Comparison of ENCODE assay signal across 14 mouse cellular contexts in the genomic region with DNA sequence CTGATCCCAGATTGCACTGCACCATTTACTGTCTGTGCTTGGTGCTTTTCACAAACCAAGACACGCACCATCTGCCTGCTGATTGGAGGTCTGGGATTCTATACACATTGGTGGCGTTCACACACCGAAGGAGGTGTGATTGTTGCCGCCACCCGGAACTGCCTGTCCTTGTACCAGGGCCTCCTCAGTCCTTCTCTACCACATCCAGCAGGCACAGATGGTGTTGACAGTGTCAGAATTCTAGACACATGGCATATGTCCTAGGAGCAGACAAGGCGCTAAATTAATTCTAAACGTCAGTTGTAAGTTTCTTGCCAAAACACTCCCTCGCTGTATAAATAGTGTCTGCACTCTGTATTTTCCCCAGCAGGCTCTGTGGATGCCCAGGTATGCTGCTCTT.
DNase-seq lines count a peak whose midpoint lies in the region; ATAC-seq lines count a peak whose summit lies in the region.
"Had no signal": no experiment of that assay in that cellular context is flagged by ENCODE, and none has a peak within 500 bp of the region (broad histone marks: within the 10 kb centered on the region; RNA-seq: fewer than 3 reads in every experiment).

No protein-coding gene starts in this region.

- ATAC-seq in forebrain, embryonic 15.5 days (replicated peaks) = peak; percentile 97
- no peak for ATAC-seq in forebrain, embryonic 11.5 days (replicated peaks; ENCODE audit: low FRiP score)
- ATAC-seq in hindbrain, embryonic 12.5 days (ENCODE audit: low FRiP score) = no peak
- ATAC-seq: CD4-positive, CD25-positive, alpha-beta regulatory T cell, adult 4 months had no signal

- H3K9ac ChIP-seq in forebrain, embryonic 15.5 days (replicated peaks) = no peak overlapping the region
- no peak overlapping the region for H3K9ac ChIP-seq in forebrain, embryonic 11.5 days (ENCODE audit: low read length)
- no peak overlapping the region for H3K9ac ChIP-seq in hindbrain, embryonic 12.5 days
- H3K9ac ChIP-seq: neural tube, embryonic 13.5 days had no signal

- no peak overlapping the region for H3K27ac ChIP-seq in forebrain, embryonic 15.5 days (replicated peaks)
- no peak overlapping the region for H3K27ac ChIP-seq in forebrain, embryonic 11.5 days (ENCODE audit: low read depth, low read length)
- H3K27ac ChIP-seq in hindbrain, embryonic 12.5 days = no peak overlapping the region
- H3K27ac ChIP-seq: kidney, postnatal 0 days; neural tube, embryonic 13.5 days had no signal

- no peaks in the 10 kb centered on the region for H3K36me3 ChIP-seq in forebrain, embryonic 15.5 days
- H3K36me3 ChIP-seq in forebrain, embryonic 11.5 days (ENCODE audit: control insufficient read depth, insufficient read depth, low read length) = no peaks in the 10 kb centered on the region
- no peaks in the 10 kb centered on the region for H3K36me3 ChIP-seq in hindbrain, embryonic 12.5 days
- H3K36me3 ChIP-seq: neural tube, embryonic 13.5 days had no signal

- no peak overlapping the region for H3K4me3 ChIP-seq in forebrain, embryonic 15.5 days
- H3K4me3 ChIP-seq in forebrain, embryonic 11.5 days (ENCODE audit: low read depth, low read length) = no peak overlapping the region
- no peak overlapping the region for H3K4me3 ChIP-seq in hindbrain, embryonic 12.5 days
- H3K4me3 ChIP-seq: erythroblast, embryonic 14.5 days; neural tube, embryonic 13.5 days had no signal

- WGBS in forebrain, embryonic 15.5 days = 58% methylated on average over 8 of the region's 8 CpGs
- 91% methylated on average over 8 of the region's 8 CpGs for WGBS in forebrain, embryonic 11.5 days
- WGBS in hindbrain, embryonic 12.5 days = 84% methylated on average over 8 of the region's 8 CpGs

- intact Hi-C loops in left cerebral cortex, postnatal 4 days (cut with DNase I) = no loop called here

- H3K4me1 ChIP-seq in forebrain, embryonic 15.5 days = peaks cover 9% of the 10 kb centered on the region
- no peaks in the 10 kb centered on the region for H3K4me1 ChIP-seq in forebrain, embryonic 11.5 days (replicated peaks; ENCODE audit: control insufficient read depth, insufficient read depth, low read length)
- H3K4me1 ChIP-seq in hindbrain, embryonic 12.5 days = no peaks in the 10 kb centered on the region
- H3K4me1 ChIP-seq: neural tube, embryonic 13.5 days had no signal

- no peaks in the 10 kb centered on the region for H3K9me3 ChIP-seq in forebrain, embryonic 15.5 days
- H3K9me3 ChIP-seq in forebrain, embryonic 11.5 days (ENCODE audit: control insufficient read depth, low read length) = no peaks in the 10 kb centered on the region
- H3K9me3 ChIP-seq in hindbrain, embryonic 12.5 days (replicated peaks) = no peaks in the 10 kb centered on the region
- H3K9me3 ChIP-seq: neural tube, embryonic 13.5 days had no signal

- no peak overlapping the region for H3K4me2 ChIP-seq in forebrain, embryonic 15.5 days (replicated peaks)
- no peak overlapping the region for H3K4me2 ChIP-seq in forebrain, embryonic 11.5 days (ENCODE audit: low read depth, low read length, severe bottlenecking)
- H3K4me2 ChIP-seq in hindbrain, embryonic 12.5 days (replicated peaks) = no peak overlapping the region
- H3K4me2 ChIP-seq: neural tube, embryonic 13.5 days had no signal

- DNase-seq in forebrain, embryonic 11.5 days (ENCODE audit: low spot score) = no peak
- peak; percentile 10 to 15 for DNase-seq in cerebellum, postnatal 36 days
- DNase-seq in heart, postnatal 4 days = peak; percentile 46
- DNase-seq in left cerebral cortex, postnatal 4 days = peak; percentile 10
- DNase-seq in urinary bladder, postnatal 4 days (ENCODE audit: low spot score in 2 of 2) = no peak
- DNase-seq in urinary bladder, postnatal 36 days (ENCODE audit: low spot score in 2 of 2) = no peak
- DNase-seq: lung, postnatal 36 days; thymus, adult 18-20 months had no signal

- H3K27me3 ChIP-seq in forebrain, embryonic 15.5 days = no peaks in the 10 kb centered on the region
- H3K27me3 ChIP-seq in forebrain, embryonic 11.5 days (ENCODE audit: control insufficient read depth, insufficient read depth, low read length) = no peaks in the 10 kb centered on the region
- no peaks in the 10 kb centered on the region for H3K27me3 ChIP-seq in hindbrain, embryonic 12.5 days
- H3K27me3 ChIP-seq: neural tube, embryonic 13.5 days had no signal

Comparison
In these comparisons a context has a peak if more than half of its experiments do, and no peak if none do; other contexts are left out.
1. DNase-seq: peak in cerebellum, postnatal 36 days (2 of 2), heart, postnatal 4 days (single experiment) and left cerebral cortex, postnatal 4 days (single experiment); none in forebrain, embryonic 11.5 days (single experiment), urinary bladder, postnatal 4 days (0 of 2) and urinary bladder, postnatal 36 days (0 of 2).